Comparison of ENCODE assay signal across 15 mouse cellular contexts in the genomic region with DNA sequence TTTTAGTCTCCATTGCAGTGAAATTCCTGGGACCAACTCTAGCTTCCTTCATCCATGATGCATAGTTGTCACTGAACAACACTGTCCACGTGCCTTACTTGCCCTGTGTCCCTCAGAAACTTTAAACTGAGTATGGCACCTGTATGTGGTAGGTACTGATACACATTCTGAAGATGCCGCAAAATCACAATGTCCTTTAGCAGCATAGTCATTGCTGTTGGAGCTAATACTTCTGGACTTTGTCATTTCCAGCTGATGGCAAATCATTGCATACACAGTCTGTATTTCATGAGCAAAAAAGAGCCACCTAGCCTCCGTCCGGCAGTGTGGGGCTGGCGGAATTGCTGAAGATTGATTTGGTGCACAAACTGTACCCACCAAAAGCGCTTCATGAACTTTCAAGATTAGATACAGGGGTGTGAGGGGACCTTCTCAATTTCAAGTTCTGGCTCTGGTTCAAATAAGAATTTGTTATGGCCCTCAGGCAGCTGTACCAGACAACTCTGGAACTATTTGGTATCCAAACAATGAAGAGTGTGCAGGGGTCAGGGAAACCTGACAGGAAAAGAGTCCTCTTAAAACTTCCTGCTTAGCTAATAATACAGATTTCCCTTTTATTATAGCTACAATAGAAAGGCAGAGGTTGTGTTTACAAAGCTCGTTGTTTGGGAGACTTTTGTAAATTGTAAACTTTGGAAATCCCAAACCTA. TPM values are rescaled to one million over a fixed set of nuclear protein-coding genes. Genes with fewer than 3 reads are reported as not detected.
DNase-seq lines count a peak whose midpoint lies in the region; ATAC-seq and TF ChIP-seq lines count a peak whose summit lies in the region.
"Had no signal": no experiment of that assay in that cellular context is flagged by ENCODE, and none has a peak within 500 bp of the region (broad histone marks: within the 10 kb centered on the region; RNA-seq: fewer than 3 reads in every experiment).

No protein-coding gene starts in this region.

- ATAC-seq in heart, embryonic 14.5 days (ENCODE audit: insufficient number of reproducible peaks, insufficient read depth, low FRiP score, low read depth) = no peak
- no peak for ATAC-seq in liver, embryonic 16.5 days (ENCODE audit: low read depth)

- H3K36me3 ChIP-seq in heart, embryonic 14.5 days (ENCODE audit: control insufficient read depth, insufficient read depth, low read length) = peaks cover 7% of the 10 kb centered on the region
- no peaks in the 10 kb centered on the region for H3K36me3 ChIP-seq in liver, embryonic 16.5 days (ENCODE audit: control insufficient read depth, insufficient read depth)
- peaks cover 24% of the 10 kb centered on the region for H3K36me3 ChIP-seq in E14TG2a.4 (ENCODE audit: insufficient read depth, low read length)

- TF ChIP-seq CTCF in E14TG2a.4 (conservative IDR thresholded peaks at IDR 0.05; ENCODE audit: low read length) = no peak
- no peak for TF ChIP-seq CTCF in bone marrow macrophage, adult 2 months (IDR thresholded peaks at IDR 0.05; ENCODE audit: low read depth, low read length)

- H3K4me1 ChIP-seq in heart, embryonic 14.5 days (ENCODE audit: control insufficient read depth in 2 of 2, insufficient read depth in 2 of 2, low read length in 2 of 2) = peaks cover 19 to 43% of the 10 kb centered on the region in 2 experiments
- peaks cover 20% of the 10 kb centered on the region for H3K4me1 ChIP-seq in liver, embryonic 16.5 days (ENCODE audit: control insufficient read depth, low read depth, low read length)
- H3K4me1 ChIP-seq in E14TG2a.4 (replicated peaks; ENCODE audit: low read depth, low read length) = peaks cover 64% of the 10 kb centered on the region
- H3K4me1 ChIP-seq in bone marrow macrophage, adult 2 months (ENCODE audit: control insufficient read depth, insufficient read depth, low read length) = peaks cover 47% of the 10 kb centered on the region

- intact Hi-C loops in heart, postnatal 14 days (cut with DNase I) = no loop called here

- no peaks in the 10 kb centered on the region for H3K9me3 ChIP-seq in heart, embryonic 14.5 days (ENCODE audit: control insufficient read depth, low read length)
- H3K9me3 ChIP-seq in liver, embryonic 16.5 days (replicated peaks; ENCODE audit: control insufficient read depth, low read length) = no peaks in the 10 kb centered on the region
- H3K9me3 ChIP-seq in E14TG2a.4 (ENCODE audit: low read length) = no peaks in the 10 kb centered on the region
- H3K9me3 ChIP-seq: forebrain, embryonic 13.5 days; limb, embryonic 13.5 days had no signal

- 49% methylated on average over 7 of the region's 7 CpGs for WGBS in heart, embryonic 14.5 days
- WGBS in liver, embryonic 16.5 days (ENCODE audit: insufficient replicate concordance) = 52% methylated on average over 7 of the region's 7 CpGs

- H3K27ac ChIP-seq in heart, embryonic 14.5 days (replicated peaks in 1 of 2; ENCODE audit: control insufficient read depth in 1 of 2, insufficient read depth in 1 of 2, low read depth in 2 of 2, low read length in 2 of 2) = peak overlapping the region; percentile 44 to 61
- peak overlapping the region; percentile 25; the same call in 1 of the 2 replicates for H3K27ac ChIP-seq in liver, embryonic 16.5 days (ENCODE audit: low read length)
- peak overlapping the region; percentile 11 for H3K27ac ChIP-seq in bone marrow macrophage, adult 2 months (ENCODE audit: insufficient read depth, low read depth, low read length)
- H3K27ac ChIP-seq: forebrain, embryonic 13.5 days; limb, embryonic 13.5 days had no signal

- 0 out of 2 replicates have a peak overlapping the region, but pooled peaks have one; percentile 12 for H3K4me2 ChIP-seq in heart, embryonic 14.5 days (ENCODE audit: low read length)
- no peak overlapping the region for H3K4me2 ChIP-seq in liver, embryonic 16.5 days (ENCODE audit: low read depth, low read length)
- H3K4me2 ChIP-seq: forebrain, embryonic 13.5 days; limb, embryonic 13.5 days had no signal

- H3K9ac ChIP-seq in heart, embryonic 14.5 days (ENCODE audit: low read length) = peak overlapping the region; percentile 10; the same call in 1 of the 2 replicates
- no peak overlapping the region for H3K9ac ChIP-seq in liver, embryonic 16.5 days (ENCODE audit: low read depth, low read length)
- H3K9ac ChIP-seq: forebrain, embryonic 13.5 days; limb, embryonic 13.5 days had no signal

- no peak for TF ChIP-seq POLR2A in bone marrow macrophage, adult 2 months (IDR thresholded peaks at IDR 0.05; ENCODE audit: borderline replicate concordance, low read depth, low read length)

- DNase-seq in heart, postnatal 14 days = no peak
- no peak for DNase-seq in liver
- DNase-seq in gastrocnemius, postnatal 4 days (ENCODE audit: low spot score in 2 of 2) = no peak
- DNase-seq: adrenal gland, adult 2 months; embryo, embryonic 11 days; gastrocnemius, postnatal 25 days; kidney, adult 2 months; spleen, adult 18-20 months; thymus, adult 2 months had no signal

- H3K27me3 ChIP-seq in heart, embryonic 14.5 days (ENCODE audit: control insufficient read depth, insufficient read depth, low read length) = no peaks in the 10 kb centered on the region
- no peaks in the 10 kb centered on the region for H3K27me3 ChIP-seq in liver, embryonic 16.5 days (ENCODE audit: control insufficient read depth, insufficient read depth, low read depth, low read length)
- H3K27me3 ChIP-seq in E14TG2a.4 (ENCODE audit: insufficient read depth, low read length) = no peaks in the 10 kb centered on the region
- H3K27me3 ChIP-seq: forebrain, embryonic 13.5 days; limb, embryonic 13.5 days had no signal

- no peak overlapping the region for H3K4me3 ChIP-seq in heart, embryonic 14.5 days (ENCODE audit: control insufficient read depth in 1 of 2, insufficient read depth in 1 of 2, low read depth in 1 of 2, low read length in 2 of 2)
- H3K4me3 ChIP-seq in liver, embryonic 16.5 days (ENCODE audit: low read depth, low read length) = no peak overlapping the region
- peak overlapping the region; percentile 32 for H3K4me3 ChIP-seq in E14TG2a.4 (replicated peaks; ENCODE audit: low read length)
- no peak overlapping the region for H3K4me3 ChIP-seq in bone marrow macrophage, adult 2 months (ENCODE audit: insufficient read depth, low read length)
- H3K4me3 ChIP-seq: forebrain, embryonic 13.5 days; limb, embryonic 13.5 days had no signal

RNA-seq across cellular contexts. Expression of a gene that starts 44.9 kb away (rescaled TPM):
- polyA plus RNA-seq in heart, embryonic 14.5 days (2014; fragmentation: Nextera tagmentation; extraction: Ambion mirVana) = 32.1 and 34.3 TPM in 2 replicates
- total RNA-seq in heart, postnatal 14 days (2021) = 10 to 100 TPM; 22.9 to 26.1 TPM
- 15.8 and 16.0 TPM in 2 replicates for polyA plus RNA-seq in liver, embryonic 16.5 days (2015; fragmentation: Nextera tagmentation; extraction: Ambion mirVana)
- 24.1 and 25.7 TPM in 2 replicates for polyA plus RNA-seq in bone marrow macrophage, adult 2 months (2012; ENCODE audit: insufficient read depth, insufficient read length, missing spikeins)
- 10 to 100 TPM; 18.0 to 21.2 TPM for total RNA-seq in gastrocnemius, postnatal 4 days (2021)
